Mouse (Mus musculus) liver, embryonic 14.5 days (tissue): ENCODE results near the gene Appbp2.

Source experiments
- CTCF ChIP-seq: IDR thresholded peaks from 2 replicates; pipeline ENCODE4 v1.5.1; 2016; ENCODE audit warnings: antibody characterized with exemption, low read depth, control low read depth
- EP300 ChIP-seq: IDR thresholded peaks from 2 replicates; pipeline ENCODE4 v1.6.1; 2016; ENCODE audit warnings: antibody characterized with exemption, low read depth

GRCm38 (mm10) chr11:85233676-85234210 lies 1.2 kb downstream of the Appbp2 start:
- TF ChIP-seq CTCF: no peak
- TF ChIP-seq EP300: no peak
